Mouse (Mus musculus) E14TG2a.4 (cell line): ENCODE data around the gene Mgmt.

Source experiments
- CTCF ChIP-seq: conservative IDR thresholded peaks from 2 replicates; pipeline ENCODE4 v1.5.1; 2014; ENCODE audit warnings: low read length
- NANOG ChIP-seq: IDR thresholded peaks from 2 replicates; pipeline ENCODE4 v1.6.1; 2014; ENCODE audit warnings: borderline replicate concordance, low read length, mixed read lengths
- POU5F1 ChIP-seq: IDR thresholded peaks from 2 replicates; pipeline ENCODE4 v1.6.1; 2014; ENCODE audit warnings: low read length, borderline replicate concordance

DNA sequence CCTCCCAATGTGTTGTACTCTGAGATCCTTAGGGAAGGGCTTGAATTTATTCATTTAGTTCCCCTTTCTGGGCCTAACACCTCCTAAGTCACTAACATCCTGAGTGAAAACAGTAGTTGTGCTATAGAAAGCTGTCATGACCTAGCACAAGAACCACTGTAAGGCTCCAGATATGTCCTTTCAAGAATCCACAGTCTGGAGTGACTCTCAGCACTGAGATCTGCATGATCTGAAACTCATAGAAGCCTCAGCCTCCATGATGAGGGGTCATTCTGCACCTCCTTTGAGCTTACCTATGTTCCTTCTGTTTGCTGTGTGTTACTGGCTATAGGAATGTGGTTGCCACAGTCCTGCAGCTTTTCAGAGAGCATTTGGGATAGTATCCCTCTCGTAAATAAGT, 200.1 kb downstream of the Mgmt start:
- TF ChIP-seq CTCF (no peak), POU5F1 (no peak), NANOG (no peak)
